Mouse (Mus musculus): ENCODE data around the gene Ntn5.

The Ntn5 gene

DNA sequence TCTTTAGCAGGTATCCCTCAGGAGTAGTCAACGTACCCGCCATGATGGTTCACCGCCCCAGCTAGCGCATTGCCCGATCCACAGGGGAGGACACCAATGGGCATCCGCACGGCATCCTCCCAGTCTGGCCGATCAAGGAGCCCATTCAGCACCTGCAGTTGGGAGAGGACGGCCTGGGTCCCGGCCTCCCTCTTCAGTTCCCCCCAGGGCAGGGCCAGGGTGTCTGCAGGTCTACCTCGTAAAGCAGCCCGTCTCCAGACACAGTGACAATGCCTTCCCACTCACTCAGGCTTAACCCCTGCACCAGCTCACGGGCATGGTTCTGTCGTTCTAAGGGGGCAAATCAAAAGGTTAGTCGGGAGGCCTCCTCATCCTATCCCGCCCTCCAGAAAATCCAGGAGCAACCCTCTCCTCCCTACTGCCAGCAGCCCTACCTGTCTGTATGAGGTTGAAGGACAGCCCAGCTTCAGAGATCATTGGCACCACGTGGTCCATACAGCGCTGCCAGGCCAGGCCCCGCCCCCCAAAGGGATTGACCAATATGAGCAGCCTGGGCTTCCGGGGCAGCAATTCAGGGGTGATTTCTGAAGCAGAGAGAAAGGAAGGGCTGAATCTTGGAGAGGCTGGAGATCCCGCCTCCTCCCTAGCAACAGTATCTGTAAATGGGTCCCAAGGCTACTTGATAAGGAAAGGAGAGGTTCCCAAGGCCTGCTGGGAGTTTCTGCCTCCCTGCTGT is 28.4 kb downstream of the Ntn5 start:
- no peak for DNase-seq (ENCODE audit: low spot score in 2 of 2)

- no peak for DNase-seq (ENCODE audit: low spot score in 2 of 2)
Observed at GRCm38 (mm10) chr7:45713396-45713795, 29.6 kb downstream of the Ntn5 start.

DNA sequence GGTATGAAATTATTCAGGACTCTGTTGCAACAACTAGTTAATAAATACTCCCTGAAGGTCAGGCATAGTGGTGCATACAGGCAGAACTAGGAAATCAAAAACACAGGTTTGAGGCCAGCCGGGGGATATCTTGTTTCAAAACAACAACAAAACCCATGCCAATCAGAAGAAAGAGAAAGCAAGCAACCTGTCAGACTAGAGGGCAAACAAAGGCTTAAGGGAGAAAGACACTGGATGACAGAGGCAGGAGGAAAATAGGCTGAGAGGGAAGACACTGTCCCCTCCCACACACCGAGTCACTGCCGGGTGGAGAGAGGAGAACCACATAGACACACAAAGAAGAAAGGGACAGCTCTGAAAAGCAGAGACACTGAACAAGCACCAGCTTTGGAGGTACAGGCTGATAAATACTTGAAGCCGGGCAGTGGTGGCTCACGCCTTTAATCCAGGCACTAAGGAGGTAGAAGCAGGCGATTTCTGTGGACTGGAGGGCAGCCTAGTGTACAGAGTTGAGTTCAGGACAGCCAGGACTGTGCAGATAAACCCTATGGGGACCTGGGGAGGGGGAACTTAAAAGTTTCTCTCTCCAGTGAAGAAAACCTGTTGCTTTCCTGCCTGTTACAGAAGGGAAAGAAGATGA is 30.2 kb downstream of the Ntn5 start:
- DNase-seq (ENCODE audit: low spot score in 2 of 2) = no peak

DNA sequence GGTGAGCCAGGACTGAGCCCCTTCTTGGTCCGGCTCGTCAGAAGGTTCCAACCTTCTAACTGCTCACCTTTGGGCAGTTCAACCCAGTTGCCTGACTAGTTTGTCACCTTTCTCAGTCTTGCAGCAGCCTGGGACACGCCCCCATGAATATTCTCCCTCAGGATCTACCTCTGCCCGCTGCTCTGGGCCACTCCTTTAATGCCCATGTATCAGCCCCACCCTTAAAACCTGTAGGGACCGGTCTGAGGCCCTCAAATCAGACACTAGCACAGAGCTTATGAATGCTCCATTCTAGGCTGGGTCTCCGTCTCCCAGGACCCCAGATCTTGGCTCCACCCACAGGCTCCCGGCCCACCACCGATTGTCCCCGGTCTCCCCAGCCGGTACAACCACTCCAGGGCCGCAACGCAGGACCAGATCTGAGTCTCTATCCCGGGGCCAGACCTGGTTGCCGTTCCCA is 30.8 kb downstream of the Ntn5 start:
- no peak for DNase-seq (ENCODE audit: low spot score in 2 of 2)

DNA sequence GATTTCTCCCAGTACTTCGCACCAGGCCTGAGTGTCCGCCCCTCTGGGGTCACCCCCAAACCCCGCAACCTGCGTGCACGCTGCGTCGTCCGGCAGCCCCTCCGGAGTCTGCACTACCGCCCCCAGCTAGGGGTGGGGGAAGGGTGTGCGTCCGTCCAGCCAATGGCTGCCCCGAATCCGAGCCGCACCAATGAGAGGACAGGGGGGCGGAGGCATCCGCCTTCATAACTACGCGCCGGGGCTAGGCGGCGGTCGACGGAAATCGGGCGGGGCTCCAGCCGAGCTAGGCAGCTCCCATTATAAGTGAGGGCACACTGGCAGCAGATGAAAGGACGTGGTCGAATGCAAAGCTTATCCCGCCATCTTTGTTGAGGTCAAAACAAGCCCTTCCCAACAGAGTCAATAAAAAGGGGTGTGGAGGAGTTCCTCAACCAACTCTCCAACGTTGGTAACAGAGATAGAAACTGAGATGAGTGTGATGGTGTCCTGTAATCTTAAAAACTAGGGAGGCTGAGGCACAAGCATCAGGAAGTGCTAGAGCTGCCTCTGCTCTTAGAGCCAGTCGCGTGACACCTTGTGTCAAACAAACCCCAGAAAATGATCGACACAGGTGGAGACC is 31.4 kb downstream of the Ntn5 start, which contains the start of gene Rpl18:
Gene Rpl18 (plus strand): TSS at position 368 of the 619 bp plus-strand sequence.
- peak; percentile 95 to 96 for DNase-seq (ENCODE audit: low spot score in 2 of 2)

- DNase-seq (ENCODE audit: low spot score in 2 of 2) = peak in 1 of 2 experiments; percentile 14
Observed at GRCm38 (mm10) chr7:45715741-45716459, 32.1 kb downstream of the Ntn5 start.

GRCm38 (mm10) chr7:45716460-45716857 is 32.6 kb downstream of the Ntn5 start:
- DNase-seq (ENCODE audit: low spot score in 2 of 2) = no peak

GRCm38 (mm10) chr7:45716952-45717917 is 33.4 kb downstream of the Ntn5 start:
- DNase-seq (ENCODE audit: low spot score in 2 of 2) = no peak

GRCm38 (mm10) chr7:45717918-45718297 is 34.1 kb downstream of the Ntn5 start, which contains the start of gene Sphk2:
Gene Sphk2 (minus strand): TSS chr7:45718002.
- peak; percentile 98 to 99 for DNase-seq (ENCODE audit: low spot score in 2 of 2)

- DNase-seq (ENCODE audit: low spot score in 2 of 2) = peak in 1 of 2 experiments; percentile 30
Observed at GRCm38 (mm10) chr7:45718331-45718730, 34.5 kb downstream of the Ntn5 start.

- DNase-seq (ENCODE audit: low spot score in 2 of 2) = peak in 1 of 2 experiments; percentile 13
Observed at GRCm38 (mm10) chr7:45719180-45719579, 35.4 kb downstream of the Ntn5 start.

DNA sequence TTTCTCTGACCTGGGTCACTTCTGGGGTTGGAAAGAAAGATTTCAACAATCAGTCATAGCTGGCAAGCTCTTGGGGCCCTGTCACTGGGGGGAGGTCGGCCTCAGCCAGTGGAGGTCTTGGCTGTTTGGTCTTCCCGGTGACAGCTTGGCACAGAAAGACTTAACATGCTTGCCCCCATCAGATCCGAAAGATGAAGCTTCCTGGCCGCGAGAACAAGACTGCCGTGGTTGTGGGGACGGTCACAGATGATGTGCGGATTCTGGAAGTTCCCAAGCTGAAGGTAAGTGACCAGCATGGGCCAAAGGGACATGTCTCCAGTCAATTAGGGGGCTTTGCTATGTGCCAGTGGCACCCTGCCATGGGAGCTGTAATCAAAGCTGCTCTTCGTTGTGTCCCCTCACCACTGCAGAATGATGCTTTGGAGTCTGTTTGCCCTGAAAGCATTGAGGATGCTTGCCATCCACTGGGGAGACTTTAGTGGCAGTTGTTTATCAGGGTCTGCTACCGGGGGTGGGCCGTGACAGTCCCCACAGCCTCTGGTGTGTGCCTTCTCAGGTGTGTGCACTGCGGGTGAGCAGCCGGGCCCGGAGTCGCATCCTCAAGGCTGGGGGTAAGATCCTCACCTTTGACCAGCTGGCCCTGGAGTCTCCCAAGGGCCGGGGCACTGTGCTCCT is 36.1 kb downstream of the Ntn5 start:
- DNase-seq (ENCODE audit: low spot score in 2 of 2) = peak in 1 of 2 experiments; percentile 10

DNA sequence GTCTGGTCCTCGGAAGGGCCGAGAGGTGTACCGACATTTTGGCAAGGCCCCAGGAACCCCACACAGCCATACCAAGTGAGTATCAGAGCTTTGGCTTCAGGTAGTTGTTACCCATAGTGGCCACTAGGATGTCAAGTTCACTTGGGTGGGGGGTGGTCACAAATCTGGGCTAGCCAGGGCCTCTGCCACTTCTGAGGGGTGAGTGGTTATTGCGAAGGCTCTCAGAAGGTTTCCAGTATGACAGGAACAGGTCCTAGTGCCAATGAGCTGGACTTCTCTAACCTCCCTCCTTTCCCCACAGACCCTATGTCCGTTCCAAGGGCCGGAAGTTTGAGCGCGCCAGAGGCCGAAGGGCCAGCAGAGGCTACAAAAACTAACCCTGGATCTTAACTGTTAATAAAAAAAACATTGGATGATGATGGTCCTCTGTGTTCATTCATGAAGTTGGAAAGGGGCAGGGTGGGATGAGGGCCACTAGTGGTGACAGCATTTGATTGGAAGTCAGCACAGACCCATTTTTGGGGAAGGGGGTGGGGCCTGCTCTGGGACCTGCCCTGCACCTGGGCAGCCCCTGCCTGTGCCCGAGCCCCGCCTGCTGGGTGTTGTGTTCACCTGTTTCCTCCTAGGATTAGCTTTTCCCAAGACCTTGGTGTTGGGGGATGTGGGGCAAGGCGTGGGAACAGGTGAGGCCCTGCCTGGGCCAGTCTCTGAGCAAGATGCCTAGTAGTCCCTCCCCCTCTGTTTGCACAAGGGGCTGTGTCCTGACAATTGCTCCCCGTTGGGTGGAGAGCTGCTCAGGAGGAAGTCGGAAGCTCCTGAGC is 36.8 kb downstream of the Ntn5 start, which contains the start of gene Fam83e:
Gene Fam83e (plus strand): TSS at position 800 of the 821 bp plus-strand sequence.
- peak in 1 of 2 experiments; percentile 13 for DNase-seq (ENCODE audit: low spot score in 2 of 2)

- no peak for DNase-seq (ENCODE audit: low spot score in 2 of 2)
Observed at GRCm38 (mm10) chr7:45721234-45721571, 37.4 kb downstream of the Ntn5 start.

DNA sequence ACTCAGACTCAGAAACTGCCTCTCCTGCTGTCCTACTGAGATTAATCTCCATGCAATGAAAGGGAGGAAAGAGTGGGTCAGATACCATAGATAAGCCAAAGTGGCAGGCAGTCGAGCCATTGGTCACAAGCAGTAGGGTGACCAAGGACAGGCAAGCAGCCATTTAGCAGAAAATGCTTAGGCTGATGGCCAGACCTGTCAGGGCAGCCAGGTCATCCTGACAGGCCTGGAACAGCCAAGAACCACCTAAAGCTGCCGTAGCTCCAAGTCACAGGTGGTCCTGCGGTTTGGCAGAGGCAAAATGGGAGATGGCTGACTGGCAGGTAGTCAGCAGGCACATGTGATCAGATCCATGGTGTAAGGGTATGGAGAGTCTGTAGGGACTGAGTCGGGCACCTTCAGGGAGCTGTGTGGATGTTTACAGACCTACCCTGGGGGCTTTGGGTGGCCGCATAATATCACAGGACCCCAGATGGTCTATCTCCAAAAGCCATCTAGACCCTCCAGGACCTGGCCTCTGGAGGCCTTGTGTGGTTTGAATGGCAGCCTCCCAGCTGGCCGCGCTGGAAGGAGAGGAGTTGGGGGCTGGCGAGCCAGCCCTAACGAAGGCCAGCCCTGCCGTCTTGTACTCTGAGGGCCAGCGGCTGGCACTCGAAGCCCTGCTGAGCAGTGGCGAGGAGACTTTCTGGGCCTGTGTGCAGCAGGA is 38.0 kb downstream of the Ntn5 start:
- DNase-seq (ENCODE audit: low spot score in 2 of 2) = no peak

- DNase-seq (ENCODE audit: low spot score in 2 of 2) = no peak
Observed at GRCm38 (mm10) chr7:45722348-45722713, 38.5 kb downstream of the Ntn5 start.

GRCm38 (mm10) chr7:45723301-45723700 is 39.5 kb downstream of the Ntn5 start:
- DNase-seq (ENCODE audit: low spot score in 2 of 2) = no peak

GRCm38 (mm10) chr7:45723781-45724180 is 40.0 kb downstream of the Ntn5 start:
- DNase-seq (ENCODE audit: low spot score in 2 of 2) = no peak

DNA sequence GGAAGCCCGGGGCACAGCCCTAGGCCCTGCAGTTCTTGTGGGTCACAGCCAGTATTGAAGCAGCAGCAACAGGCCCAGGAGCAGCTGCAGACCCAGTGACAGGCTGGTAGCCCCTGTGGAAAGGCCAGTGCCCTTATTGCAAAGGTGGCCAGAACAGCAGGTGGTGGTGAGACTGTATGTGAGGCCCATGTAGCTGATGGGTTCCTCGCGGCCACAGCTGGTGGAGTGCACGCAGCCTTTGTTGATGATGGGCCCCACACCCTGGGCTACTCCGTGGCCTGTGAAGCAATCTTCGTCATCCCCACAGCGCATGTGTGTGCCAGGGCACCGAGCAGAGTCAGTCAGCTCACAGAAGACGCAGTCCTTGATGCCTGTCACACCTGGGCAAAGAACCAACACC is 41.3 kb downstream of the Ntn5 start:
- DNase-seq (ENCODE audit: low spot score in 2 of 2) = no peak

All from spleen, postnatal 4 days (tissue).